Mouse (Mus musculus): ENCODE results near the gene Elavl2.

DNA sequence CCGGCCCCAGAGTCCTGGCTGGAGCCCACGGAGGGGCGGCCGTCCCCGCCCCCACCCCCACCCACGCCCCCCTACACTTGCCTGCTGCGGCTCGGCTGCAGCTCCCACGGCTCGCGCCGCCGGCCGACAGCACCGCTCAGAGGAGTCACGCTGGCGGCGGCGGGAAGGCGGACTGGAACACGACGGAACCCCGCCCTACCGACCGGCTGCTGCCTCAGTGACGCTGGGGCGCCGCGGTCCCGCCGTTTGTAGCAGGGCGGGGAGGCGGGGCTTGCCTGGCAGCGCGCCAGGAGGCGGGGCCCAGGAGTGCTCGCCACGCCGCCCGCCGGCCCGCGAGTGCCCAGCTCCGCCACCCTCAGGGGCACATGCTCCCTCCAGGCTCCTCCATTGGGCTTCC is 28.8 kb downstream of the Elavl2 start:
- TF ChIP-seq CTCF (IDR thresholded peaks at IDR 0.05; ENCODE audit: extremely low read depth, insufficient read length, insufficient replicate concordance, low read depth, low read length) (no peak), POLR2A (IDR thresholded peaks at IDR 0.05; ENCODE audit: low read depth, low read length) (no peak)

Measured in small intestine, adult 2 months (tissue).